Mouse (Mus musculus): ENCODE measurements around the gene Osbpl6.

The Osbpl6 gene

GRCm38 (mm10) chr2:76534932-76535331 lies 128.6 kb downstream of the Osbpl6 start:
- in situ Hi-C loops (cut with MboI; ENCODE audit: low pct_unique_long_range_greater_than_20kb in 1 of 2, low sequenced_read_pairs in 2 of 2, unreplicated experiment in 1 of 2) = no loop called here

GRCm38 (mm10) chr2:76541900-76542299 lies 135.6 kb downstream of the Osbpl6 start:
- in situ Hi-C loops (cut with MboI; ENCODE audit: low pct_unique_long_range_greater_than_20kb in 1 of 2, low sequenced_read_pairs in 2 of 2, unreplicated experiment in 1 of 2) = no loop called here

DNA sequence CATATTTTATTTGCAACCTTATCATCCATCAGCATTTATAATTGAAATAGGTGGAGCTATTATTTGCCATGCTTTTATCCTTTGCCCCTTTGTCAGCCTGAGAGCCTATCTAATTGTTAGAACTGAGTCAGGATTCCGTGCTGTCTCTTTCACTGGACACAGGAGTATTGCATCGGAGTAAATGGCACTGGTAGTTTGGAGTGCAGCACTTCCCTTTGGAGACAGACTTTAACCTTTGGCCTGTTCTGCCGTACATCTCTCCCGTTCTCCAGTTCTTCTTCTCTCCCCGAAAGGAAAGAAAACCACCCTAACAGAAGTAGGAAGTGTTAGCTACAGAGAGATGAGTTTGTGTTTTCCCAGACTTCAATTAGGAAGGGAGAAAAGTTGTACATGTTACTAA lies 136.6 kb downstream of the Osbpl6 start:
- in situ Hi-C loops (cut with MboI; ENCODE audit: low pct_unique_long_range_greater_than_20kb in 1 of 2, low sequenced_read_pairs in 2 of 2, unreplicated experiment in 1 of 2) = no loop called here

DNA sequence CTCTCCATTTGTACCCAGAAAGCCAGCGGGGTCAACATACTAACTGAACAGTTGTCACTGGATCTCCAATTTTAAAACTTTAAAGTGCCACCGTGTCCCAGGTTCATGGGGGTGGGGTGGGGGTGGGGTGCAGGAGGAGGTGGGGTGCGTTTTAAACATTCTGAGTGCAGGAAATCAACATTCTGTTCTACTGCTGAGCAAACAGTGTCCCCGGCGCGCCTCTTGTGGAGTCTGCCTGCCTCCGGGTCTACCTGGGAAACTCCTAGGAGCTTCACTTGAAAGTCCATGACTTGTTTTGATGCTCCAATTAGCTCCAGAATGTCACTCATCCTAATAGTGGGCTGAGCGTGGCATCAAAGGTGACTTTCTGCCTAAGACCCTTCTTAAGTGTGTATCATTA lies 139.2 kb downstream of the Osbpl6 start:
- in situ Hi-C loops (cut with MboI; ENCODE audit: low pct_unique_long_range_greater_than_20kb in 1 of 2, low sequenced_read_pairs in 2 of 2, unreplicated experiment in 1 of 2) = no loop called here

DNA sequence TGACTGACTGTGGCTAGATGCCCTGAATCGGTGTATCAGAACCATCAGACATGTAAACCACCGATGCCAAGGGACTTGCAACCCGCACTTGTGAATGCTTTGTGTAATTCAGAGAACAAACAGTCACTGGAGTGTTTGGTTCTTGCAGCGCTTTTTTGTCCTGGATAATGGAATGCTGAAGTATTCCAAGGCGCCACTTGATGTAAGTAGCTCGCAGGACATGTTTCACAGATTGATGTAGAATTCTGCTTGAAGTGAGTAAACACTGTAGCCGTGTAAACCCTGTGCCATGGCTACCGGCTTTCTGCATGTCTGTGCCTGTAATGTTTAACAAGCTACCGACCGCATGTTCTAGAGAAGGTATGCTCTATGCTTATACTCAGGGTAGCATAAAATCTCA lies 141.9 kb downstream of the Osbpl6 start:
- in situ Hi-C loops (cut with MboI; ENCODE audit: low pct_unique_long_range_greater_than_20kb in 1 of 2, low sequenced_read_pairs in 2 of 2, unreplicated experiment in 1 of 2) = no loop called here

- in situ Hi-C loops (cut with MboI; ENCODE audit: low pct_unique_long_range_greater_than_20kb in 1 of 2, low sequenced_read_pairs in 2 of 2, unreplicated experiment in 1 of 2) = no loop called here
Observed at GRCm38 (mm10) chr2:76548836-76549235, 142.5 kb downstream of the Osbpl6 start.

DNA sequence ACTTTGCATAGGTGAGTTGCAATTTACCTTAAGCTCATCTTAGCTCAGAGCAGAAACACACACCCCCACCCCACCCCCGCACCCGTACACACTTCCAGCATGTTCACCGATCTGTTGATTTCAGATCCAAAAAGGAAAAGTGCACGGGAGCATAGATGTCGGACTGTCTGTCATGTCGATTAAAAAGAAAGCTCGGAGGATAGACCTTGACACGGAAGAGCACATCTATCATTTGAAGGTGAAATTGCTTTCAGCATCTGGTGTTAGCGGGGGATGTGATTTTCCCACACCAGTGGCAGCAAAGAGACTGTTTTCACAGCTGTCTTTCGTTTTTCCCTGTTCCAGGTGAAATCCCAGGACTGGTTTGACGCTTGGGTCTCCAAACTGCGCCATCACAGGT lies 143.0 kb downstream of the Osbpl6 start:
- in situ Hi-C loops (cut with MboI; ENCODE audit: low pct_unique_long_range_greater_than_20kb in 1 of 2, low sequenced_read_pairs in 2 of 2, unreplicated experiment in 1 of 2) = no loop called here

DNA sequence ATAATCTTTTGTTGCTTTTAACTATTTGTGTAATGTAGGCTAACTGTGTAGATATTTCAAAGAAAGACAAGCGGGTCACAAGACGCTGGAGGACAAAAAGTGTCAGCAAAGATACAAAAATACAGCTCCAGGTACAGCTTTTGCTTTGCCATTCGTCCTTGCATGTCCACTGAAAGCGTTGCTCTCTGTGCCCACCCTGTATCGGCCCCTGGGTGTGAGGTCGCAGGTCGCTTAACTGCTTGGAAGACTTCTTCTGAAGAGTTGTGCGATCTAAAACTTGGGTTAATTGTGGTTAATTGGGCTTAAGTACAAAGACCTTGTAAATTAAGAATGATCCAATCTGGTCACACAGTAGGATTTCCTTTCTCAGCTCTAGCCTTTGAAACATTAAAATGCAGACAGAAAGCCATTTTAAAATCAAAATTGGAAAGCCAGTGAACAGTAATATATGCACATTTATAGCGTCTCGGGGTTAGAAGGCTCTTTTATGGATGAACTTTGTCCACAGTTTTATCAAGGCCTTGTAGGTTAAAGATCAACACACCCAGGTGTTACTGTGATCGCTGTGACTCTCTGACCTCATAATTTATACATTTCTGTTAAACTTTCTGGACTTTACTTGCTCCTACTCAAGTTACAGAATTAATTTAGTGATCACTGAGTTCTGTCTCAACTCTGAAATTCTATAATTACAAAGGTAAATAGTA lies 149.7 kb downstream of the Osbpl6 start:
- in situ Hi-C loops (cut with MboI; ENCODE audit: low pct_unique_long_range_greater_than_20kb in 1 of 2, low sequenced_read_pairs in 2 of 2, unreplicated experiment in 1 of 2) = no loop called here

- in situ Hi-C loops (cut with MboI; ENCODE audit: low pct_unique_long_range_greater_than_20kb in 1 of 2, low sequenced_read_pairs in 2 of 2, unreplicated experiment in 1 of 2) = no loop called here
Observed at GRCm38 (mm10) chr2:76560146-76560545, 153.8 kb downstream of the Osbpl6 start.

DNA sequence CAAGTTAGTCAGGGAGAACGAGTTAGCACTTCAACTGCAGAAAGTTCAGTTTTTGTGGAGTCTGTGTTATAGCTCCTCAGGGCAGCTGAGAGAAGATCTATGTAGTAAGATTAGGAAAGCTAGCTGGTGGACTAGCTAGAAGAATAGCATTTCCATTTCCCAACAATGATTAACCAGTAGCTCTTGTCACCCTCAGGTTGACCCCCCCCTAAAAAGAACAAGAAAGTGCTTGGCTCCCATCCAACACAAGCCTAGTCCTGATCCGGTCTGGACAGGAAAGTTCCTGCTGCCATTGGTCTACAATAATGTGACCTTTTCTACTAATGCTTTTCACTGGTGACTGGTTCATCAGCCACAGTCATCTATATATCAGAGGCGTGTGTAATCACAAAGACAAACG lies 157.6 kb downstream of the Osbpl6 start:
- in situ Hi-C loops (cut with MboI; ENCODE audit: low pct_unique_long_range_greater_than_20kb in 1 of 2, low sequenced_read_pairs in 2 of 2, unreplicated experiment in 1 of 2) = no loop called here

GRCm38 (mm10) chr2:76566933-76567551 lies 160.7 kb downstream of the Osbpl6 start:
- in situ Hi-C loops (cut with MboI; ENCODE audit: low pct_unique_long_range_greater_than_20kb in 1 of 2, low sequenced_read_pairs in 2 of 2, unreplicated experiment in 1 of 2) = no loop called here

GRCm38 (mm10) chr2:76571543-76571942 lies 165.2 kb downstream of the Osbpl6 start:
- in situ Hi-C loops (cut with MboI; ENCODE audit: low pct_unique_long_range_greater_than_20kb in 1 of 2, low sequenced_read_pairs in 2 of 2, unreplicated experiment in 1 of 2) = no loop called here

DNA sequence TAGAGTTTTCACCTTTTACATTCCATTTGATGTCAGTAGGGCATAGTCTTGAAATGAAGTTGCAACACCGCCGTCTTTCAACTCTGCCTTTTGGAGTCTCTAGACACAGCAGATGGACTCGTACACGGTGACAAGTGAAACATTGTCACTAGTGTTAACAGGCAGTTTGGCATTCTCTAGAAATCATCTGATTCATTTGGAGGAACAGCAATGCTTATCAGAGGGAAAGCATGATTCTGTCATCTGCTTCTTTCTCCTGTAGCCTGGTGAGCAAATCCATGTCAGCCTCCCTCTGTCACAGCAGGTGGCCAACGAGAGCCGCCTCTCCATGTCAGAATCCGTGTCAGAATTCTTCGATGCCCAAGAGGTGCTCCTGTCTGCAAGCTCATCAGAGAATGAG lies 172.6 kb downstream of the Osbpl6 start:
- in situ Hi-C loops (cut with MboI; ENCODE audit: low pct_unique_long_range_greater_than_20kb in 1 of 2, low sequenced_read_pairs in 2 of 2, unreplicated experiment in 1 of 2) = no loop called here

DNA sequence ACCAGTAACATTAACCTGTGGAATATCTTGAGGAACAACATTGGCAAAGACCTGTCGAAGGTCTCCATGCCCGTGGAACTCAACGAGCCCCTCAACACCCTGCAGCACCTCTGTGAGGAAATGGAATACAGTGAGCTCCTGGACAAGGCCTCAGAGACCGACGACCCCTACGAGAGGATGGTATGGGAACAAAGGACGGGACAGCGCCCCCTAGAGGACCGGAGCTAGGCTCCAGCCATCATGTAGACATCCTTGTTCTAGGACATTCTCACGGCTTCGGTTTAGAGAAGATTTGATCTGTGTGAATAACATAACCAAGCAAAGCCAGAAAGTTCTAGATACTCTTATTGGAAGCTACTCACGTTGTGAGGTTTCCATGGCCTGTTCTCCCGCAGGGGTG lies 178.8 kb downstream of the Osbpl6 start:
- in situ Hi-C loops (cut with MboI; ENCODE audit: low pct_unique_long_range_greater_than_20kb in 1 of 2, low sequenced_read_pairs in 2 of 2, unreplicated experiment in 1 of 2) = no loop called here

- in situ Hi-C loops (cut with MboI; ENCODE audit: low pct_unique_long_range_greater_than_20kb in 1 of 2, low sequenced_read_pairs in 2 of 2, unreplicated experiment in 1 of 2) = no loop called here
Observed at GRCm38 (mm10) chr2:76586906-76587305, 180.6 kb downstream of the Osbpl6 start.

DNA sequence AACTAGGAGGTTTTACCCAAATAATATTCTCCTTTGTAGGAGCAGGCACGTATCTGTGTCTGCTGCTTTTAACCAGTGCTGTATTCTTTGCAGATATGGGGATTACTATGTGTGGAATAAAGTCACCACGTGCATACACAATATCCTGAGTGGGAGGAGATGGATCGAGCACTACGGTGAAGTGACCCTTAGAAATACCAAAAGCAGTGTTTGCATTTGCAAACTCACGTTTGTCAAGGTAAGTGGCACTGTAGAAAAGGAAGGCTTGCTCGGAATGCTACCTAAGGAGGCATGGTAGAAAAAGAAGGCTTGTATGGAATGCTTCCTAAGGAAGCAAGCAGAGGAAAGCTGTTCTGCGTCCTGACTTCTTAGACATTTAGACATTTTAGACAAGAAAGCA lies 183.9 kb downstream of the Osbpl6 start:
- in situ Hi-C loops (cut with MboI; ENCODE audit: low pct_unique_long_range_greater_than_20kb in 1 of 2, low sequenced_read_pairs in 2 of 2, unreplicated experiment in 1 of 2) = no loop called here

- in situ Hi-C loops (cut with MboI; ENCODE audit: low pct_unique_long_range_greater_than_20kb in 1 of 2, low sequenced_read_pairs in 2 of 2, unreplicated experiment in 1 of 2) = no loop called here
Observed at GRCm38 (mm10) chr2:76592401-76592924, 186.2 kb downstream of the Osbpl6 start.

GRCm38 (mm10) chr2:76597521-76597920 lies 191.2 kb downstream of the Osbpl6 start:
- in situ Hi-C loops (cut with MboI; ENCODE audit: low pct_unique_long_range_greater_than_20kb in 1 of 2, low sequenced_read_pairs in 2 of 2, unreplicated experiment in 1 of 2) = no loop called here

DNA sequence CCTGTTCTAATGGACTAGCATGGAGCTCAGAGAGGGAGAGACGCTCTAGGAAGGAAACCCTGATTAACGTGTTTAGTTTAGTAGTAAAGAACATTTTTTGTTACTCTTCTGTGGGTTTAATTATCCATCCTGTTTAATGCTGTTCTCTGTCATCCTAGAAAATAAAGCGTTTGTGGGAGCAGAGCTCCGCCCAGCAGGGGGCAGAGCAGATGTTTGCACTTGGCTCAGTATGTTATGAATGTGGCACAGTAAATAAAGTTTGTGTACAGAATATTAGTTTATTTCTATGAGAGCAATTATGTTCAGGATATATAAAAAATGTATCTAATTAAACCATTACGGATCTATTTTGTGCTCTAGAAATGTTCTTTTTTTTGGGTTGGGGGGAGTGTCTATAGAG lies 192.9 kb downstream of the Osbpl6 start:
- in situ Hi-C loops (cut with MboI; ENCODE audit: low pct_unique_long_range_greater_than_20kb in 1 of 2, low sequenced_read_pairs in 2 of 2, unreplicated experiment in 1 of 2) = no loop called here

DNA sequence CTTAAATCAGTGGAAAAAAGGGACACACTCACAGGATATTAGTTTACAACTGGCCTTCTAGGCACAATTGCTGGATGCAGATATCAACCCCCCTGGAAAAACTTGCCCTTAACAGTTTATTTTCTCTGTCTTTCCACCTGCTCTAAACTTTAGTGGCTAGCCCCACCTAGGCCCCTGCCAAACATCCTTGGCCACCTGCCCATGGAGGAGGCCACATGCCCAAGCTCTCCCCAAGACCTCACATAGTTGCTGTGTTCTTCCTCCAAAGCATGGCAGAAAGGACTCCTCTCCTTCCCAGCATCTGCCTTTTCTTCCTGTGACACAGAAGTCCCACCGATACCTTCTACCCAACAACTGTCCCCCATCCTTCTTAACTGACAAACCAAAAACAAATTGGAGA lies 195.9 kb downstream of the Osbpl6 start:
- in situ Hi-C loops (cut with MboI; ENCODE audit: low pct_unique_long_range_greater_than_20kb in 1 of 2, low sequenced_read_pairs in 2 of 2, unreplicated experiment in 1 of 2) = no loop called here

Data from mouse embryonic stem cell (cell line).